Comparison of ENCODE assay signal across 10 mouse cellular contexts in the genomic region with DNA sequence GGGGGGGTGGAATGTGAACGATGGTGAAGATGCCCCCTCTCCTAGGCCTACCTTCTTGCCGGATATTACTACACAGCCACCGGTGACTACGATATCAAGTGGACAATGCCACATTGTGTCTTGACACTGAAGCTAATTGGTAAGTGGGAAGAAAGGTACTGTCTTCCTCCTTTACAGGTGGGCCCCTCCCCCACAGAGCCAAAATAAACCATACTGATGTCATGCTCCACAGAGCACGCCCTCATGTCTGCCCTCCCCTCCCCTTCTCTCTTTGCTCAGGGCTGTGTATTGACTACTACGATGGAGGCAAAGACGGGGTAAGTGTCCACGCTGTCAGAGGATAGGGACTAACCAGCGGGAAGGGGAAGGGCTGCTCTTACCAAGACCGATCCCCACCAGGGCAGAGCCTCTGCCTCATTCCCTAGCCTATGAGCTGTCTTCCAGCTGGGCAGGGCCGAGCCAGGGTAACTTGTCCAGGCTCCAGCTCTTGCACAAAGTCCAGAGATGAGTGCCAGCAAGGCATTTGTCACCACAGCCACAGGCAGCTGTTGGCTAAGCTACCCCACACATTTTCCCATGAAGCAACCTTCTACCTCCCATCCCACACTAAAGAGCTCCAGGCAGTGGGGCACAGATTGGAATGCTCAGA. TPM values are rescaled to one million over a fixed set of nuclear protein-coding genes. Genes with fewer than 3 reads are reported as not detected.
DNase-seq lines count a peak whose midpoint lies in the region; ATAC-seq and TF ChIP-seq lines count a peak whose summit lies in the region.
"Had no signal": no experiment of that assay in that cellular context is flagged by ENCODE, and none has a peak within 500 bp of the region (broad histone marks: within the 10 kb centered on the region; RNA-seq: fewer than 3 reads in every experiment).

No protein-coding gene starts in this region.

- no peaks in the 10 kb centered on the region for H3K27me3 ChIP-seq in heart, embryonic 11.5 days (ENCODE audit: control insufficient read depth, insufficient read depth, low read length)
- H3K27me3 ChIP-seq in MEL (ENCODE audit: control insufficient read depth in 1 of 2, insufficient read depth in 2 of 2, low read length in 2 of 2), result no peaks in the 10 kb centered on the region
- no peaks in the 10 kb centered on the region for H3K27me3 ChIP-seq in intestine, postnatal 0 days (replicated peaks; ENCODE audit: control insufficient read depth, insufficient read depth, low read length)
- no peaks in the 10 kb centered on the region for H3K27me3 ChIP-seq in liver, embryonic 15.5 days
- H3K27me3 ChIP-seq: neural tube, embryonic 13.5 days had no signal

- TF ChIP-seq CTCF in MEL (IDR thresholded peaks at IDR 0.05 in 2 of 3, conservative IDR thresholded peaks at IDR 0.05 in 1 of 3; ENCODE audit: control insufficient read depth in 1 of 3, insufficient read depth in 1 of 3, low read depth in 2 of 3, low read length in 3 of 3, poor library complexity in 1 of 3, severe bottlenecking in 1 of 3), result no peak
- no peak for TF ChIP-seq CTCF in intestine, postnatal 0 days (IDR thresholded peaks at IDR 0.05; ENCODE audit: low read depth)

- ATAC-seq in heart, embryonic 11.5 days (replicated peaks; ENCODE audit: insufficient number of reproducible peaks, low FRiP score, low TSS enrichment), result no peak
- ATAC-seq in intestine, postnatal 0 days, result peak; percentile 77
- peak; percentile 7; the same call in 1 of the 2 replicates for ATAC-seq in liver, embryonic 15.5 days (ENCODE audit: insufficient read depth)

- WGBS in heart, embryonic 11.5 days (ENCODE audit: insufficient replicate concordance), result 87% methylated on average over 11 of the region's 11 CpGs
- 65% methylated on average over 11 of the region's 11 CpGs for WGBS in intestine, postnatal 0 days
- WGBS in liver, embryonic 15.5 days (ENCODE audit: insufficient replicate concordance), result 81% methylated on average over 11 of the region's 11 CpGs

- H3K27ac ChIP-seq in heart, embryonic 11.5 days (ENCODE audit: low read depth, low read length), result no peak overlapping the region
- H3K27ac ChIP-seq in MEL (ENCODE audit: control insufficient read depth, low read depth, low read length), result no peak overlapping the region
- peak overlapping the region; percentile 74 for H3K27ac ChIP-seq in intestine, postnatal 0 days (ENCODE audit: low read depth, low read length)
- peak overlapping the region; percentile 38; the same call in 1 of the 2 replicates for H3K27ac ChIP-seq in liver, embryonic 15.5 days (replicated peaks)
- H3K27ac ChIP-seq: neural tube, embryonic 13.5 days had no signal

- TF ChIP-seq EP300 in MEL (IDR thresholded peaks at IDR 0.05; ENCODE audit: low read depth in 1 of 2, low read length in 2 of 2), result no peak

- H3K4me1 ChIP-seq in heart, embryonic 11.5 days (ENCODE audit: control insufficient read depth, insufficient read depth, low read length), result no peaks in the 10 kb centered on the region
- peaks cover 0 to 5% of the 10 kb centered on the region in 2 experiments; a peak in 2 of 4 replicates for H3K4me1 ChIP-seq in MEL (ENCODE audit: control insufficient read depth in 1 of 2, insufficient read depth in 2 of 2, low read length in 2 of 2)
- H3K4me1 ChIP-seq in intestine, postnatal 0 days (replicated peaks; ENCODE audit: control insufficient read depth, insufficient read depth, low read length), result no peaks in the 10 kb centered on the region
- peaks cover 19% of the 10 kb centered on the region; the same call in 1 of the 2 replicates for H3K4me1 ChIP-seq in liver, embryonic 15.5 days (replicated peaks)
- H3K4me1 ChIP-seq: neural tube, embryonic 13.5 days had no signal

- H3K9ac ChIP-seq in heart, embryonic 11.5 days (ENCODE audit: low read depth, low read length), result no peak overlapping the region
- H3K9ac ChIP-seq in MEL (ENCODE audit: control insufficient read depth, low read depth, low read length, poor library complexity, severe bottlenecking), result no peak overlapping the region
- no peak overlapping the region for H3K9ac ChIP-seq in intestine, postnatal 0 days (ENCODE audit: low read depth, low read length)
- H3K9ac ChIP-seq in liver, embryonic 15.5 days, result no peak overlapping the region
- H3K9ac ChIP-seq: neural tube, embryonic 13.5 days had no signal

- TF ChIP-seq POLR2A in MEL (IDR thresholded peaks at IDR 0.05; ENCODE audit: control insufficient read depth in 1 of 2, insufficient read depth in 1 of 2, low read depth in 1 of 2, low read length in 2 of 2, poor library complexity in 1 of 2), result no peak

- H3K79me2 ChIP-seq in MEL (ENCODE audit: control insufficient read depth, insufficient read depth, low read length, poor library complexity), result no peaks in the 10 kb centered on the region

- no peak overlapping the region for H3K4me3 ChIP-seq in heart, embryonic 11.5 days (ENCODE audit: low read depth, low read length)
- H3K4me3 ChIP-seq in MEL (ENCODE audit: control insufficient read depth in 1 of 2, insufficient read depth in 1 of 2, low read depth in 2 of 2, low read length in 2 of 2), result no peak overlapping the region
- H3K4me3 ChIP-seq in intestine, postnatal 0 days (ENCODE audit: low read depth, low read length), result no peak overlapping the region
- H3K4me3 ChIP-seq in liver, embryonic 15.5 days (replicated peaks), result no peak overlapping the region
- H3K4me3 ChIP-seq: erythroblast, embryonic 14.5 days; neural tube, embryonic 13.5 days had no signal

- H3K4me2 ChIP-seq in heart, embryonic 11.5 days, result no peak overlapping the region
- no peak overlapping the region for H3K4me2 ChIP-seq in intestine, postnatal 0 days (replicated peaks; ENCODE audit: low read depth)
- H3K4me2 ChIP-seq in liver, embryonic 15.5 days, result no peak overlapping the region
- H3K4me2 ChIP-seq: neural tube, embryonic 13.5 days had no signal

- peak; percentile 98 for DNase-seq in heart, adult 11 months
- no peak for DNase-seq in MEL (ENCODE audit: low read depth, low spot score)
- peak; percentile 73 for DNase-seq in fat pad, adult 2 months (ENCODE audit: extremely low read depth, low read depth, low spot score)
- no peak for DNase-seq in natural killer cell, adult 2 months (ENCODE audit: low spot score in 2 of 2)
- no peak for DNase-seq in neural tube, embryonic 10.5 days (ENCODE audit: extremely low spot score, low spot score)

- H3K36me3 ChIP-seq in heart, embryonic 11.5 days (ENCODE audit: control insufficient read depth, insufficient read depth, low read length), result peaks cover 20% of the 10 kb centered on the region
- peaks cover 12 to 19% of the 10 kb centered on the region in 2 experiments for H3K36me3 ChIP-seq in MEL (ENCODE audit: control insufficient read depth in 1 of 2, insufficient read depth in 2 of 2, low read length in 2 of 2)
- peaks cover 62% of the 10 kb centered on the region for H3K36me3 ChIP-seq in intestine, postnatal 0 days (ENCODE audit: control insufficient read depth, insufficient read depth)
- H3K36me3 ChIP-seq in liver, embryonic 15.5 days (replicated peaks), result peaks cover 90% of the 10 kb centered on the region

- TF ChIP-seq RAD21 in MEL (IDR thresholded peaks at IDR 0.05; ENCODE audit: low read depth, low read length), result no peak

- no peaks in the 10 kb centered on the region for H3K9me3 ChIP-seq in heart, embryonic 11.5 days (replicated peaks; ENCODE audit: control insufficient read depth, low read length)
- no peaks in the 10 kb centered on the region for H3K9me3 ChIP-seq in MEL (replicated peaks; ENCODE audit: insufficient read depth, low read length)
- H3K9me3 ChIP-seq in intestine, postnatal 0 days (ENCODE audit: control insufficient read depth), result no peaks in the 10 kb centered on the region
- no peaks in the 10 kb centered on the region for H3K9me3 ChIP-seq in liver, embryonic 15.5 days (replicated peaks)
- H3K9me3 ChIP-seq: neural tube, embryonic 13.5 days had no signal

RNA-seq across cellular contexts. Expression of a gene that starts 11.9 kb away (rescaled TPM):
- polyA plus RNA-seq in heart, embryonic 11.5 days (2014; fragmentation: Nextera tagmentation; extraction: Ambion mirVana), result 139 and 148 TPM in 2 replicates
- total RNA-seq in MEL (2012; rRNA removed), result 378 and 391 TPM in 2 replicates
- polyA plus RNA-seq in MEL (2012; ENCODE audit: insufficient read depth in 1 of 2, insufficient read length in 2 of 2, low read depth in 1 of 2, low replicate concordance in 2 of 2, missing spikeins in 1 of 2), result 100 to 1,000 TPM in 1 of 2 experiments, not detected in 1; 346 TPM
- 96.6 and 97.3 TPM in 2 replicates for polyA plus RNA-seq in intestine, postnatal 0 days (2015; fragmentation: Nextera tagmentation; extraction: Ambion mirVana)
- polyA plus RNA-seq in liver, embryonic 15.5 days (2015; fragmentation: Nextera tagmentation; extraction: Ambion mirVana), result 122 and 128 TPM in 2 replicates

RNA-seq across cellular contexts. Expression of a gene that starts 12.1 kb away (rescaled TPM):
- 335 and 336 TPM in 2 replicates for polyA plus RNA-seq in heart, embryonic 11.5 days (2014; fragmentation: Nextera tagmentation; extraction: Ambion mirVana)
- total RNA-seq in MEL (2012; rRNA removed), result 623 and 706 TPM in 2 replicates
- polyA plus RNA-seq in MEL (2012; ENCODE audit: insufficient read depth in 1 of 2, insufficient read length in 2 of 2, low read depth in 1 of 2, low replicate concordance in 2 of 2, missing spikeins in 1 of 2), result 100 to 1,000 TPM; 309 to 815 TPM
- 249 and 255 TPM in 2 replicates for polyA plus RNA-seq in intestine, postnatal 0 days (2015; fragmentation: Nextera tagmentation; extraction: Ambion mirVana)
- 242 and 243 TPM in 2 replicates for polyA plus RNA-seq in liver, embryonic 15.5 days (2015; fragmentation: Nextera tagmentation; extraction: Ambion mirVana)

RNA-seq across cellular contexts. Expression of a gene that starts 37.3 kb away (rescaled TPM):
- polyA plus RNA-seq in heart, embryonic 11.5 days (2014; fragmentation: Nextera tagmentation; extraction: Ambion mirVana), result 35.5 and 41.1 TPM in 2 replicates
- total RNA-seq in MEL (2012; rRNA removed), result 135 and 143 TPM in 2 replicates
- polyA plus RNA-seq in MEL (2012; ENCODE audit: insufficient read depth in 1 of 2, insufficient read length in 2 of 2, low read depth in 1 of 2, low replicate concordance in 2 of 2, missing spikeins in 1 of 2), result 100 to 1,000 TPM in 1 of 2 experiments, not detected in 1; 337 TPM
- 209 and 212 TPM in 2 replicates for polyA plus RNA-seq in intestine, postnatal 0 days (2015; fragmentation: Nextera tagmentation; extraction: Ambion mirVana)
- 82.0 and 85.6 TPM in 2 replicates for polyA plus RNA-seq in liver, embryonic 15.5 days (2015; fragmentation: Nextera tagmentation; extraction: Ambion mirVana)

RNA-seq across cellular contexts. Expression of a gene that starts 38.4 kb away (rescaled TPM):
- polyA plus RNA-seq in heart, embryonic 11.5 days (2014; fragmentation: Nextera tagmentation; extraction: Ambion mirVana), result 4.8 and 6.9 TPM in 2 replicates
- total RNA-seq in MEL (2012; rRNA removed), result 74.1 and 91.9 TPM in 2 replicates
- polyA plus RNA-seq in MEL (2012; ENCODE audit: insufficient read depth in 1 of 2, insufficient read length in 2 of 2, low read depth in 1 of 2, low replicate concordance in 2 of 2, missing spikeins in 1 of 2), result 100 to 1,000 TPM in 1 of 2 experiments, not detected in 1; 184 TPM
- polyA plus RNA-seq in intestine, postnatal 0 days (2015; fragmentation: Nextera tagmentation; extraction: Ambion mirVana), result 17.4 TPM in 2 replicates
- 38.1 and 43.7 TPM in 2 replicates for polyA plus RNA-seq in liver, embryonic 15.5 days (2015; fragmentation: Nextera tagmentation; extraction: Ambion mirVana)

RNA-seq across cellular contexts. Expression of a gene that starts 41.1 kb away (rescaled TPM):
- polyA plus RNA-seq in heart, embryonic 11.5 days (2014; fragmentation: Nextera tagmentation; extraction: Ambion mirVana), result 352 and 380 TPM in 2 replicates
- total RNA-seq in MEL (2012; rRNA removed), result 41.9 and 57.4 TPM in 2 replicates
- polyA plus RNA-seq in MEL (2012; ENCODE audit: insufficient read depth in 1 of 2, insufficient read length in 2 of 2, low read depth in 1 of 2, low replicate concordance in 2 of 2, missing spikeins in 1 of 2), result 10 to 100 TPM in 1 of 2 experiments, not detected in 1; 62.9 TPM
- polyA plus RNA-seq in intestine, postnatal 0 days (2015; fragmentation: Nextera tagmentation; extraction: Ambion mirVana), result 238 and 259 TPM in 2 replicates
- polyA plus RNA-seq in liver, embryonic 15.5 days (2015; fragmentation: Nextera tagmentation; extraction: Ambion mirVana), result 75.9 and 76.4 TPM in 2 replicates

Comparison
In these comparisons a context has a peak if more than half of its experiments do, and no peak if none do; other contexts are left out.
1. DNase-seq: peak in heart, adult 11 months (single experiment) and fat pad, adult 2 months (single experiment); none in MEL (single experiment), natural killer cell, adult 2 months (0 of 2) and neural tube, embryonic 10.5 days (single experiment).
2. H3K27ac ChIP-seq: peak in intestine, postnatal 0 days (single experiment) and liver, embryonic 15.5 days (single experiment); none in heart, embryonic 11.5 days (single experiment) and MEL (single experiment).